Mouse (Mus musculus) cortical plate, adult 2 months (tissue): ENCODE measurements around the gene Ptgds.

ENCODE experiments used
- CTCF ChIP-seq: fragments of 200-500 bp; IDR thresholded peaks from 2 replicates; pipeline ENCODE4 v1.5.1; 2011; ENCODE audit warnings: mild to moderate bottlenecking, control low read depth, low read length; ENCODE audit not compliant: insufficient read depth; ENCODE audit errors: extremely low read depth
- POLR2A ChIP-seq: fragments of 200-500 bp; IDR thresholded peaks from 2 replicates; pipeline ENCODE4 v1.6.1; 2011; ENCODE audit warnings: mild to moderate bottlenecking, low read length, control low read depth; ENCODE audit not compliant: insufficient read depth; ENCODE audit errors: extremely low read depth

- no peak for TF ChIP-seq POLR2A
- peak; percentile 29; the same call in 1 of the 2 replicates for TF ChIP-seq CTCF
Observed at GRCm38 (mm10) chr2:25509912-25510311, 40.1 kb upstream of the Ptgds start.
